Comparison of ENCODE assay signal across 8 mouse cellular contexts in genomic region chr2:104444776-104445175, GRCm38 (mm10). TPM values are rescaled to one million over a fixed set of nuclear protein-coding genes. Genes with fewer than 3 reads are reported as not detected.
DNase-seq lines count a peak whose midpoint lies in the region; ATAC-seq and TF ChIP-seq lines count a peak whose summit lies in the region.

No protein-coding gene starts in this region.

- no peak overlapping the region for H3K9ac ChIP-seq in embryonic facial prominence, embryonic 13.5 days
- H3K9ac ChIP-seq in kidney, embryonic 14.5 days (ENCODE audit: low read depth, low read length): no peak overlapping the region
- H3K9ac ChIP-seq in liver, adult 2 months (ENCODE audit: low read depth, low read length): no peak overlapping the region
- no peak overlapping the region for H3K9ac ChIP-seq in stomach, embryonic 16.5 days (ENCODE audit: low read length)

- WGBS in embryonic facial prominence, embryonic 13.5 days: 36% methylated on average over 2 of the region's 2 CpGs
- 25% methylated on average over 2 of the region's 2 CpGs for WGBS in kidney, embryonic 14.5 days
- 5% methylated on average over 2 of the region's 2 CpGs for WGBS in liver, adult 2 months
- WGBS in stomach, embryonic 16.5 days: 29% methylated on average over 2 of the region's 2 CpGs

- peaks cover 17% of the 10 kb centered on the region for H3K36me3 ChIP-seq in embryonic facial prominence, embryonic 13.5 days
- H3K36me3 ChIP-seq in kidney, embryonic 14.5 days (ENCODE audit: control insufficient read depth, insufficient read depth, low read length): peaks cover 10% of the 10 kb centered on the region; the same call in 1 of the 2 replicates
- peaks cover 8% of the 10 kb centered on the region; the same call in 1 of the 2 replicates for H3K36me3 ChIP-seq in liver, adult 2 months (ENCODE audit: control insufficient read depth, insufficient read depth, low read length)
- peaks cover 4% of the 10 kb centered on the region; the same call in 1 of the 2 replicates for H3K36me3 ChIP-seq in stomach, embryonic 16.5 days (ENCODE audit: control insufficient read depth, insufficient read depth, low read length)

- H3K4me3 ChIP-seq in embryonic facial prominence, embryonic 13.5 days: no peak overlapping the region
- H3K4me3 ChIP-seq in kidney, embryonic 14.5 days (ENCODE audit: low read length): no peak overlapping the region
- H3K4me3 ChIP-seq in liver, adult 2 months (ENCODE audit: insufficient read depth, low read depth, low read length): no peak overlapping the region
- H3K4me3 ChIP-seq in stomach, embryonic 16.5 days (replicated peaks; ENCODE audit: low read length): no peak overlapping the region

- no peak for TF ChIP-seq POLR2A in liver, adult 2 months (IDR thresholded peaks at IDR 0.05; ENCODE audit: extremely low read depth, insufficient read depth, low read length)

- no peak overlapping the region for H3K27ac ChIP-seq in embryonic facial prominence, embryonic 13.5 days
- no peak overlapping the region for H3K27ac ChIP-seq in kidney, embryonic 14.5 days (ENCODE audit: low read depth, low read length)
- no peak overlapping the region for H3K27ac ChIP-seq in liver, adult 2 months (replicated peaks; ENCODE audit: insufficient read depth, low read depth, low read length)
- no peak overlapping the region for H3K27ac ChIP-seq in stomach, embryonic 16.5 days (ENCODE audit: low read length)

- H3K79me2 ChIP-seq in liver, adult 2 months (ENCODE audit: control insufficient read depth, insufficient read depth, low read length): peaks cover 9% of the 10 kb centered on the region; the same call in 1 of the 2 replicates

- TF ChIP-seq CTCF in liver, adult 2 months (IDR thresholded peaks at IDR 0.05; ENCODE audit: low read depth, low read length): peak; percentile 64

- H3K9me3 ChIP-seq in embryonic facial prominence, embryonic 13.5 days: no peaks in the 10 kb centered on the region
- no peaks in the 10 kb centered on the region for H3K9me3 ChIP-seq in kidney, embryonic 14.5 days (ENCODE audit: control insufficient read depth, low read length)
- H3K9me3 ChIP-seq in stomach, embryonic 16.5 days (replicated peaks; ENCODE audit: control insufficient read depth, low read length): no peaks in the 10 kb centered on the region

- H3K4me1 ChIP-seq in embryonic facial prominence, embryonic 13.5 days: peaks cover 6% of the 10 kb centered on the region; the same call in 1 of the 2 replicates
- H3K4me1 ChIP-seq in kidney, embryonic 14.5 days (ENCODE audit: control insufficient read depth, insufficient read depth, low read length): no peaks in the 10 kb centered on the region
- peaks cover 3% of the 10 kb centered on the region; the same call in 1 of the 2 replicates for H3K4me1 ChIP-seq in liver, adult 2 months (ENCODE audit: control insufficient read depth, insufficient read depth, low read length)
- peaks cover 10% of the 10 kb centered on the region for H3K4me1 ChIP-seq in stomach, embryonic 16.5 days (ENCODE audit: control insufficient read depth, insufficient read depth, low read length)

- peak; percentile 68 for DNase-seq in CD4-positive helper T cell, adult 2 months (ENCODE audit: low read depth, low spot score)
- peak; percentile 39 for DNase-seq in adrenal gland, postnatal 25 days
- peak; percentile 44 to 71 for DNase-seq in heart, adult 9 months (ENCODE audit: low spot score in 2 of 2)
- peak; percentile 83 for DNase-seq in liver, adult 2 months (ENCODE audit: extremely low read depth, low read depth, low spot score)
- DNase-seq in naive thymus-derived CD4-positive, alpha-beta T cell, adult 2 months (ENCODE audit: low read depth): peak; percentile 79

- H3K4me2 ChIP-seq in embryonic facial prominence, embryonic 13.5 days: no peak overlapping the region
- H3K4me2 ChIP-seq in kidney, embryonic 14.5 days (replicated peaks; ENCODE audit: low read depth, low read length): no peak overlapping the region
- no peak overlapping the region for H3K4me2 ChIP-seq in stomach, embryonic 16.5 days (ENCODE audit: low read depth, low read length)

- no peaks in the 10 kb centered on the region for H3K27me3 ChIP-seq in embryonic facial prominence, embryonic 13.5 days
- H3K27me3 ChIP-seq in kidney, embryonic 14.5 days (ENCODE audit: control insufficient read depth, insufficient read depth, low read length): no peaks in the 10 kb centered on the region
- H3K27me3 ChIP-seq in liver, adult 2 months (ENCODE audit: control insufficient read depth, insufficient read depth, low read length): no peaks in the 10 kb centered on the region
- no peaks in the 10 kb centered on the region for H3K27me3 ChIP-seq in stomach, embryonic 16.5 days (ENCODE audit: control insufficient read depth, insufficient read depth, low read length)

- peak; percentile 43; the same call in 1 of the 2 replicates for ATAC-seq in embryonic facial prominence, embryonic 13.5 days (ENCODE audit: insufficient number of reproducible peaks, insufficient read depth, low FRiP score, low TSS enrichment, low read depth)
- peak; percentile 85; the same call in 1 of the 2 replicates for ATAC-seq in kidney, embryonic 14.5 days (ENCODE audit: low FRiP score, low TSS enrichment)
- peak; percentile 85; the same call in 1 of the 2 replicates for ATAC-seq in stomach, embryonic 16.5 days (ENCODE audit: insufficient read depth, low FRiP score)

RNA-seq across cellular contexts. Expression of gene D430041D05Rik, which starts 34.0 kb away (rescaled TPM):
- total RNA-seq in adrenal gland, postnatal 25 days (2021): 36.2 and 37.6 TPM in 2 replicates
- 0.58 and 0.80 TPM in 2 replicates for polyA plus RNA-seq in embryonic facial prominence, embryonic 13.5 days (2015; fragmentation: Nextera tagmentation; extraction: Ambion mirVana)
- 0.51 and 0.65 TPM in 2 replicates for polyA plus RNA-seq in kidney, embryonic 14.5 days (2014; fragmentation: Nextera tagmentation; extraction: Ambion mirVana)
- total RNA-seq in liver, adult 2 months (2014; rRNA removed): 0.07 TPM in 1 of 2 replicates, not detected in the other
- polyA plus RNA-seq in liver, adult 2 months (2012; rRNA removed): not detected in 2 replicates
- 0.12 and 0.18 TPM in 2 replicates for polyA plus RNA-seq in stomach, embryonic 16.5 days (2015; fragmentation: Nextera tagmentation; extraction: Ambion mirVana)

RNA-seq across cellular contexts. Expression of gene Hipk3, which starts 49.5 kb away (rescaled TPM):
- 139 and 152 TPM in 2 replicates for total RNA-seq in adrenal gland, postnatal 25 days (2021)
- 12.8 and 14.9 TPM in 2 replicates for polyA plus RNA-seq in embryonic facial prominence, embryonic 13.5 days (2015; fragmentation: Nextera tagmentation; extraction: Ambion mirVana)
- polyA plus RNA-seq in kidney, embryonic 14.5 days (2014; fragmentation: Nextera tagmentation; extraction: Ambion mirVana): 13.6 and 21.7 TPM in 2 replicates
- 41.0 and 52.2 TPM in 2 replicates for total RNA-seq in liver, adult 2 months (2014; rRNA removed)
- 14.9 and 17.9 TPM in 2 replicates for polyA plus RNA-seq in liver, adult 2 months (2012; rRNA removed)
- 12.8 and 14.3 TPM in 2 replicates for polyA plus RNA-seq in stomach, embryonic 16.5 days (2015; fragmentation: Nextera tagmentation; extraction: Ambion mirVana)
